Mouse (Mus musculus) T-helper 1 cell (primary cell): ENCODE data around the gene Erfe.

Source experiments
- in situ Hi-C: fragments of 300-600 bp; cut with MboI, MseI; formaldehyde crosslinking; loops from one replicate; pipeline ENCODE4 v1.15.1; 2025; ENCODE audit warnings: high pct_unique_total_duplicates

Erfe gene

GRCm38 (mm10) chr1:91366215-91367108 is at the start of gene Erfe:
Erfe (plus strand) TSS chr1:91366430.
- in situ Hi-C loops, result no loop called here

GRCm38 (mm10) chr1:91317656-91318055 is 48.6 kb upstream of the Erfe start:
- in situ Hi-C loops, result no loop called here

GRCm38 (mm10) chr1:91321760-91322438 is 44.3 kb upstream of the Erfe start, which contains the start of gene Espnl:
Espnl (plus strand) TSS chr1:91322075.
- in situ Hi-C loops, result no loop called here

- in situ Hi-C loops, result no loop called here
Measured at GRCm38 (mm10) chr1:91324646-91325045, 41.6 kb upstream of the Erfe start.

GRCm38 (mm10) chr1:91325488-91326042 is 40.7 kb upstream of the Erfe start:
- in situ Hi-C loops, result no loop called here

- in situ Hi-C loops, result loop anchor here (10.0 kb wide), 1 partner anchor 1813 kb away; no protein-coding TSS in a partner anchor
Measured at GRCm38 (mm10) chr1:91332102-91332501, 34.1 kb upstream of the Erfe start.

- in situ Hi-C loops, result loop anchor here (10.0 kb wide), 1 partner anchor 1811 kb away; no protein-coding TSS in a partner anchor
Measured at GRCm38 (mm10) chr1:91333582-91333981, 32.6 kb upstream of the Erfe start.

GRCm38 (mm10) chr1:91337355-91337754 is 28.9 kb upstream of the Erfe start:
- in situ Hi-C loops, result loop anchor here (10.0 kb wide), 1 partner anchor 1807 kb away; no protein-coding TSS in a partner anchor

- in situ Hi-C loops, result no loop called here
Measured at GRCm38 (mm10) chr1:91344001-91344400, 22.2 kb upstream of the Erfe start.

GRCm38 (mm10) chr1:91344921-91345685 is 21.1 kb upstream of the Erfe start:
- in situ Hi-C loops, result no loop called here

- in situ Hi-C loops, result no loop called here
Measured at GRCm38 (mm10) chr1:91346892-91347291, 19.3 kb upstream of the Erfe start.

- in situ Hi-C loops, result no loop called here
Measured at GRCm38 (mm10) chr1:91350841-91351240, 15.4 kb upstream of the Erfe start, which contains the start of gene Klhl30. Klhl30 (plus strand) TSS chr1:91351016.

- in situ Hi-C loops, result no loop called here
Measured at GRCm38 (mm10) chr1:91351249-91351648, 15.0 kb upstream of the Erfe start.

- in situ Hi-C loops, result no loop called here
Measured at GRCm38 (mm10) chr1:91352277-91352676, 14.0 kb upstream of the Erfe start.

GRCm38 (mm10) chr1:91356105-91356504 is 10.1 kb upstream of the Erfe start:
- in situ Hi-C loops, result no loop called here

- in situ Hi-C loops, result no loop called here
Measured at GRCm38 (mm10) chr1:91362113-91362512, 4.1 kb upstream of the Erfe start.

- in situ Hi-C loops, result no loop called here
Measured at GRCm38 (mm10) chr1:91364822-91365644, 1.2 kb upstream of the Erfe start.

- in situ Hi-C loops, result no loop called here
Measured at GRCm38 (mm10) chr1:91365816-91366214, 415 bp upstream of the Erfe start.

GRCm38 (mm10) chr1:91367295-91367694 is 1.1 kb downstream of the Erfe start:
- in situ Hi-C loops, result no loop called here

GRCm38 (mm10) chr1:91369408-91369807 is 3.2 kb downstream of the Erfe start:
- in situ Hi-C loops, result no loop called here
